Mouse (Mus musculus): ENCODE measurements around the gene Adamts17.

DNA sequence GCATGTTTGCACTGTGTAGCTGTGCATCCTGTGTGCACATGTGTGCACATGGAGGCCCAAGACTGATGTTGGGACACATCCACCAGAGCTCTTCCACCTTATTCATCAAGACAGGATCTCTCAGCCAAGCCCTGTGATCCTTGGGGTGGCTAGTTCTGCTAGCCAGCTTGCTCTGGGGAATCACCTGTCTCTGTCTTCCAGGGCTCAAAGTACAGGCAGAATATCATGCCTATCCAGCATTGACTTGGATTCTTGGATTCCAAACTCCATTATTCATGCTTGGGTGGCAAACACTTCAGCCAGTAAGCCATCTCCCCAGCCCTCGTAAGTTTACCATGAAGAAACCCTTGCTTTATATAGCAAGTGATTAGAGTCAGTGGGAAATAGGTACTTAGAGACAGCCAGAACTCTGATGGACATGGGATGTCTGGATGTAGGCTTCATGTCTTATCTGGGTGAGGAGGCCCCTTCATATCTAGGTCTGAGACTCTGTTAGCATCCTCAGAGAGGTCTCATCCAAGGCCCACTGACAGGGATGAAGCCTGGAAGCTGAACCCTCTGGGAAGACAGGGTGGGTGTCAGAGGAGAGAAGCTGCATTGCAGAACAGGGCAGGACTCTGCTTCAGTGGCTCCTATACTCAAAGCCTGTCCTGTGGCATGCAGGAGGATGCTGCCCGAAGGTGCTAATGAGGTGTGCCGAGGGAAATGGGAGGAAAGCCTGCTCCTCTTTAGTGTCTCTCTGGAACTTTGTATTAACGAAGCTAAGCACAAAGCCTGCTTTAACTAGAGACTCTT, 198.4 kb downstream of the Adamts17 start:
- no peak for TF ChIP-seq CTCF (IDR thresholded peaks at IDR 0.05; ENCODE audit: control insufficient read depth, insufficient read depth, low read length)
- TF ChIP-seq POLR2A (IDR thresholded peaks at IDR 0.05; ENCODE audit: borderline replicate concordance, control insufficient read depth, low read depth, low read length): no peak

Data from bone marrow, adult 2 months (tissue).